Mouse (Mus musculus) neural tube, embryonic 15.5 days (tissue): Measurements from ENCODE around the gene Eras. TPM values are rescaled to one million over a fixed set of nuclear protein-coding genes. Genes with fewer than 3 reads are reported as not detected.

ENCODE experiments used
- ATAC-seq: fragments of 200-750 bp; cut with Nextera tagmentation; 2 replicates; pipeline ENCODE4 v1.8.0; 2017; ENCODE audit warnings: mild to moderate bottlenecking, moderate TSS enrichment, moderate library complexity; ENCODE audit not compliant: low FRiP score
- H3K27ac ChIP-seq: fragments of 300-500 bp; sonication (generic); replicated peaks from 2 replicates; pipeline ENCODE4 v1.5.1; 2015; ENCODE audit warnings: mild to moderate bottlenecking, inconsistent platforms
- H3K27me3 ChIP-seq: fragments of 300-500 bp; sonication (generic); replicated peaks from 2 replicates; pipeline ENCODE4 v1.6.1; 2015; ENCODE audit warnings: inconsistent platforms
- H3K36me3 ChIP-seq: fragments of 300-500 bp; sonication (generic); 2 replicates; pipeline ENCODE4 v1.6.1; 2015; ENCODE audit warnings: inconsistent platforms
- H3K4me1 ChIP-seq: fragments of 300-500 bp; sonication (generic); 2 replicates; pipeline ENCODE4 v1.6.1; 2015; ENCODE audit warnings: inconsistent platforms
- H3K4me2 ChIP-seq: fragments of 300-500 bp; sonication (generic); 2 replicates; pipeline ENCODE4 v1.6.1; 2015; ENCODE audit warnings: inconsistent platforms, mild to moderate bottlenecking, moderate library complexity
- H3K4me3 ChIP-seq: fragments of 300-500 bp; sonication (generic); replicated peaks from 2 replicates; pipeline ENCODE4 v1.5.1; 2015; ENCODE audit warnings: mild to moderate bottlenecking, inconsistent platforms
- H3K9ac ChIP-seq: fragments of 300-500 bp; sonication (generic); replicated peaks from 2 replicates; pipeline ENCODE4 v1.6.1; 2015; ENCODE audit warnings: mild to moderate bottlenecking, inconsistent platforms
- H3K9me3 ChIP-seq: fragments of 300-500 bp; sonication (generic); replicated peaks from 2 replicates; pipeline ENCODE4 v1.6.1; 2016; ENCODE audit warnings: inconsistent platforms
- WGBS: fragments of 180-500 bp; shearing (Covaris S2); methylation state at CpG from one replicate; pipeline ENCODE4 v1.1.7; 2015; ENCODE audit warnings: mixed read lengths; 5-methylcytosine and 5-hydroxymethylcytosine counted together
- polyA plus RNA-seq: library from polyadenylated mRNA; unstranded; fragments of >200 nt; fragmentation: Nextera tagmentation; extraction: Ambion mirVana; gene quantifications from 2 replicates; pipeline ENCODE4 v1.2.1, GENCODE M21; 2015

Gene Eras
- polyA plus RNA-seq: 0.28 TPM in 1 of 2 replicates, not detected in the other

- H3K27me3 ChIP-seq: 0 out of 2 replicates have a peak, but pooled peaks cover 7% of the 10 kb centered on the region
- WGBS: 20% methylated on average over 19 of the region's 19 CpGs
- no peak within 1 kb of the TSS for H3K27ac ChIP-seq
- no peak within 1 kb of the TSS for H3K9ac ChIP-seq
- peaks cover 2% of the 10 kb centered on the region for H3K4me1 ChIP-seq
- ATAC-seq: no peak
- H3K36me3 ChIP-seq: peaks cover 22% of the 10 kb centered on the region
- H3K9me3 ChIP-seq: no peaks in the 10 kb centered on the region
- H3K4me2 ChIP-seq: no peak within 1 kb of the TSS
- no peak within 1 kb of the TSS for H3K4me3 ChIP-seq
Measured at GRCm38 (mm10) chrX:7928270-7928790, at the start of gene Eras. Eras (minus strand) TSS chrX:7928607.

- H3K4me1 ChIP-seq: no peaks in the 10 kb centered on the region
- H3K9ac ChIP-seq: no peak within 1 kb of the TSS
- WGBS: 92% methylated on average over 11 of the region's 11 CpGs
- ATAC-seq: no peak
- H3K27ac ChIP-seq: no peak within 1 kb of the TSS
- H3K4me3 ChIP-seq: no peak within 1 kb of the TSS
- no peaks in the 10 kb centered on the region for H3K27me3 ChIP-seq
- H3K36me3 ChIP-seq: no peaks in the 10 kb centered on the region
- H3K4me2 ChIP-seq: no peak within 1 kb of the TSS
- H3K9me3 ChIP-seq: no peaks in the 10 kb centered on the region
Measured at GRCm38 (mm10) chrX:7977892-7978291, 49.5 kb upstream of the Eras start, which contains the start of gene Gata1. Gata1 (minus strand) TSS chrX:7978071.

GRCm38 (mm10) chrX:7971292-7971691 is 42.9 kb upstream of the Eras start:
- H3K36me3 ChIP-seq: no peaks in the 10 kb centered on the region
- no peaks in the 10 kb centered on the region for H3K4me1 ChIP-seq
- H3K27me3 ChIP-seq: no peaks in the 10 kb centered on the region
- no peak overlapping the region for H3K4me3 ChIP-seq
- no peak overlapping the region for H3K27ac ChIP-seq
- H3K4me2 ChIP-seq: no peak overlapping the region
- ATAC-seq: no peak
- H3K9ac ChIP-seq: no peak overlapping the region
- 74% methylated on average over 4 of the region's 4 CpGs for WGBS
- no peaks in the 10 kb centered on the region for H3K9me3 ChIP-seq

GRCm38 (mm10) chrX:7968899-7969298 is 40.5 kb upstream of the Eras start:
- Histone ChIP-seq H3K4me1 (no peaks in the 10 kb centered on the region), H3K4me3 (no peak overlapping the region), H3K27me3 (no peaks in the 10 kb centered on the region), H3K36me3 (no peaks in the 10 kb centered on the region), H3K4me2 (no peak overlapping the region), H3K9me3 (no peaks in the 10 kb centered on the region), H3K27ac (no peak overlapping the region), H3K9ac (no peak overlapping the region)
- WGBS: 82% methylated on average over 3 of the region's 3 CpGs
- ATAC-seq: no peak

GRCm38 (mm10) chrX:7968226-7968625 is 39.8 kb upstream of the Eras start:
- ATAC-seq: no peak
- 88% methylated on average over 8 of the region's 8 CpGs for WGBS
- no peak overlapping the region for H3K4me3 ChIP-seq
- no peak overlapping the region for H3K4me2 ChIP-seq
- H3K9me3 ChIP-seq: no peaks in the 10 kb centered on the region
- H3K9ac ChIP-seq: no peak overlapping the region
- no peaks in the 10 kb centered on the region for H3K27me3 ChIP-seq
- no peak overlapping the region for H3K27ac ChIP-seq
- no peaks in the 10 kb centered on the region for H3K36me3 ChIP-seq
- no peaks in the 10 kb centered on the region for H3K4me1 ChIP-seq

GRCm38 (mm10) chrX:7967596-7968201 is 39.3 kb upstream of the Eras start:
- no peak overlapping the region for H3K9ac ChIP-seq
- whole genome bisulfite sequencing: 83% methylated on average over 9 of the region's 9 CpGs

GRCm38 (mm10) chrX:7966161-7966560 is 37.8 kb upstream of the Eras start:
- H3K9ac ChIP-seq: no peak overlapping the region
- no peaks in the 10 kb centered on the region for H3K27me3 ChIP-seq
- H3K4me2 ChIP-seq: no peak overlapping the region
- no peak overlapping the region for H3K27ac ChIP-seq
- ATAC-seq: no peak
- H3K9me3 ChIP-seq: no peaks in the 10 kb centered on the region
- H3K4me1 ChIP-seq: no peaks in the 10 kb centered on the region
- H3K4me3 ChIP-seq: no peak overlapping the region
- 82% methylated on average over 4 of the region's 4 CpGs for WGBS
- no peaks in the 10 kb centered on the region for H3K36me3 ChIP-seq

More at GRCm38 (mm10) chrX:7967596-7968201, 39.3 kb upstream of the Eras start:
- Histone ChIP-seq H3K9me3 (no peaks in the 10 kb centered on the region), H3K36me3 (no peaks in the 10 kb centered on the region), H3K27me3 (no peaks in the 10 kb centered on the region), H3K4me3 (no peak overlapping the region), H3K27ac (no peak overlapping the region), H3K4me2 (no peak overlapping the region), H3K4me1 (no peaks in the 10 kb centered on the region)
- ATAC-seq: no peak

- ATAC-seq: no peak
- H3K36me3 ChIP-seq: no peaks in the 10 kb centered on the region
- H3K9me3 ChIP-seq: no peaks in the 10 kb centered on the region
- 81% methylated on average over 7 of the region's 7 CpGs for WGBS
- H3K4me3 ChIP-seq: no peak overlapping the region
- no peak overlapping the region for H3K4me2 ChIP-seq
- no peaks in the 10 kb centered on the region for H3K4me1 ChIP-seq
- no peak overlapping the region for H3K27ac ChIP-seq
- no peak overlapping the region for H3K9ac ChIP-seq
- no peaks in the 10 kb centered on the region for H3K27me3 ChIP-seq
Measured at GRCm38 (mm10) chrX:7963829-7964626, 35.6 kb upstream of the Eras start.

GRCm38 (mm10) chrX:7958868-7959267 is 30.5 kb upstream of the Eras start:
- Histone ChIP-seq H3K36me3 (no peaks in the 10 kb centered on the region), H3K9me3 (no peaks in the 10 kb centered on the region), H3K4me1 (no peaks in the 10 kb centered on the region), H3K27ac (no peak overlapping the region), H3K27me3 (no peaks in the 10 kb centered on the region), H3K4me3 (no peak overlapping the region), H3K4me2 (no peak overlapping the region), H3K9ac (no peak overlapping the region)
- ATAC-seq: no peak
- 95% methylated on average over 9 of the region's 9 CpGs for WGBS

GRCm38 (mm10) chrX:7950091-7950490 is 21.7 kb upstream of the Eras start:
- Histone ChIP-seq H3K4me2 (no peak overlapping the region), H3K4me1 (peaks cover 6% of the 10 kb centered on the region; the same call in 1 of the 2 replicates), H3K36me3 (no peaks in the 10 kb centered on the region; the same call in 1 of the 2 replicates), H3K27ac (no peak overlapping the region), H3K9me3 (no peaks in the 10 kb centered on the region), H3K4me3 (no peak overlapping the region), H3K27me3 (no peaks in the 10 kb centered on the region), H3K9ac (no peak overlapping the region)
- ATAC-seq: no peak
- whole genome bisulfite sequencing: 95% methylated on average over 7 of the region's 7 CpGs

- Histone ChIP-seq H3K4me2 (peak overlapping the region; percentile 58), H3K36me3 (no peaks in the 10 kb centered on the region; the same call in 1 of the 2 replicates), H3K4me1 (peaks cover 6% of the 10 kb centered on the region; the same call in 1 of the 2 replicates), H3K9ac (peak overlapping the region; percentile 10; the same call in 1 of the 2 replicates), H3K27ac (peak overlapping the region; percentile 79), H3K9me3 (no peaks in the 10 kb centered on the region), H3K4me3 (peak overlapping the region; percentile 49), H3K27me3 (no peaks in the 10 kb centered on the region)
- ATAC-seq: peak; percentile 96
- 21% methylated on average over 38 of the region's 38 CpGs for WGBS
Measured at GRCm38 (mm10) chrX:7947900-7948492, 19.6 kb upstream of the Eras start.
